Mouse (Mus musculus) C2C12 (cell line): ENCODE measurements around the gene Gm17387. TPM values are rescaled to one million over a fixed set of nuclear protein-coding genes. Genes with fewer than 3 reads are reported as not detected.

Source experiments
- H3K27me3 ChIP-seq: one replicate; pipeline ENCODE4 v1.6.1; 2011; ENCODE audit not compliant: control insufficient read depth, insufficient read depth, insufficient read length
- H3K36me3 ChIP-seq: one replicate; pipeline ENCODE4 v1.6.1; 2011; ENCODE audit not compliant: control insufficient read depth, insufficient read depth
- H3K4me3 ChIP-seq: one replicate; pipeline ENCODE4 v1.5.1; 2011; ENCODE audit warnings: mild to moderate bottlenecking, control low read depth; ENCODE audit not compliant: poor library complexity, insufficient read depth, severe bottlenecking
- H3K79me2 ChIP-seq: one replicate; pipeline ENCODE4 v1.6.1; 2011; ENCODE audit not compliant: control insufficient read depth, insufficient read depth
- H3K79me3 ChIP-seq: one replicate; pipeline ENCODE4 v1.6.1; 2011; ENCODE audit warnings: low read depth, control low read depth
- H3ac ChIP-seq: one replicate; pipeline ENCODE3; 2011; ENCODE audit warnings: low read depth; ENCODE audit not compliant: control insufficient read depth, insufficient read length
- CEBPB ChIP-seq: IDR thresholded peaks from one replicate; pipeline ENCODE4 v1.6.1; 2011; ENCODE audit warnings: low read depth, mild to moderate bottlenecking, control low read depth, moderate library complexity
- CTCF ChIP-seq: IDR thresholded peaks from one replicate; pipeline ENCODE4 v1.5.1; 2011; ENCODE audit not compliant: control insufficient read depth, insufficient read depth, insufficient read length
- FOSL1 ChIP-seq: IDR thresholded peaks from one replicate; pipeline ENCODE4 v1.8.0; 2011; ENCODE audit warnings: mild to moderate bottlenecking, low read length; ENCODE audit not compliant: poor library complexity, insufficient read depth, severe bottlenecking
- MAX ChIP-seq: IDR thresholded peaks from one replicate; pipeline ENCODE4 v1.6.1; 2011; ENCODE audit warnings: mild to moderate bottlenecking, control low read depth
- MYOD1 ChIP-seq: IDR thresholded peaks from one replicate; pipeline ENCODE4 v1.6.1; 2011; ENCODE audit warnings: low read depth; ENCODE audit not compliant: control insufficient read depth, insufficient read length
- MYOG ChIP-seq: IDR thresholded peaks from one replicate; pipeline ENCODE4 v1.6.1; 2011; ENCODE audit not compliant: control insufficient read depth, insufficient read length; ENCODE audit errors: extremely low read depth
- USF1 ChIP-seq: IDR thresholded peaks from one replicate; pipeline ENCODE4 v1.6.1; 2011; ENCODE audit warnings: low read depth, mild to moderate bottlenecking, control low read depth, moderate library complexity
- polyA plus RNA-seq: library from polyadenylated mRNA; unstranded; fragments of >200 nt; fragmentation: generic; extraction: Trizol; gene quantifications from one replicate; pipeline ENCODE4 v1.2.1, GENCODE M21; 2012; ENCODE audit warnings: missing spikeins

Gene Gm17387
- polyA plus RNA-seq, 1 experiment = not detected

- no peaks in the 10 kb centered on the region for H3K79me2 ChIP-seq
- no peaks in the 10 kb centered on the region for H3K79me3 ChIP-seq
- H3K27me3 ChIP-seq = no peaks in the 10 kb centered on the region
- no peak overlapping the region for H3K4me3 ChIP-seq
- TF ChIP-seq MAX (no peak), USF1 (no peak), CEBPB (no peak), CTCF (no peak), MYOD1 (no peak), FOSL1 (no peak), MYOG (no peak)
- H3K36me3 ChIP-seq = no peaks in the 10 kb centered on the region
- no peak overlapping the region for H3ac ChIP-seq
Measured at GRCm38 (mm10) chr7:141021489-141022449, 7.2 kb upstream of the Gm17387 start.

GRCm38 (mm10) chr7:141024865-141025838, 3.8 kb upstream of the Gm17387 start:
- Histone ChIP-seq H3K27me3 (no peaks in the 10 kb centered on the region), H3K79me2 (no peaks in the 10 kb centered on the region), H3ac (no peak overlapping the region), H3K79me3 (no peaks in the 10 kb centered on the region), H3K4me3 (no peak overlapping the region), H3K36me3 (no peaks in the 10 kb centered on the region)
- TF ChIP-seq CEBPB (no peak), USF1 (no peak), CTCF (no peak), MYOD1 (no peak), MAX (no peak), MYOG (no peak), FOSL1 (no peak)

- H3K79me3 ChIP-seq = no peaks in the 10 kb centered on the region
- TF ChIP-seq CTCF (no peak), CEBPB (no peak), USF1 (no peak), MYOG (no peak), FOSL1 (no peak), MAX (no peak), MYOD1 (no peak)
- H3K4me3 ChIP-seq = no peak overlapping the region
- H3K79me2 ChIP-seq = no peaks in the 10 kb centered on the region
- no peak overlapping the region for H3ac ChIP-seq
- H3K36me3 ChIP-seq = no peaks in the 10 kb centered on the region
- H3K27me3 ChIP-seq = no peaks in the 10 kb centered on the region
Measured at GRCm38 (mm10) chr7:141026097-141026739, 2.7 kb upstream of the Gm17387 start.

- H3K4me3 ChIP-seq = no peak overlapping the region
- H3ac ChIP-seq = no peak overlapping the region
- H3K27me3 ChIP-seq = no peaks in the 10 kb centered on the region
- H3K79me3 ChIP-seq = no peaks in the 10 kb centered on the region
- H3K79me2 ChIP-seq = no peaks in the 10 kb centered on the region
- H3K36me3 ChIP-seq = no peaks in the 10 kb centered on the region
- TF ChIP-seq FOSL1 = no peak
- no peak for TF ChIP-seq MYOG
- TF ChIP-seq CTCF = no peak
- no peak for TF ChIP-seq USF1
- TF ChIP-seq CEBPB = no peak
- TF ChIP-seq MAX = no peak
- TF ChIP-seq MYOD1 = no peak
Measured at GRCm38 (mm10) chr7:141026740-141027098, 2.2 kb upstream of the Gm17387 start.

GRCm38 (mm10) chr7:141030390-141030789, 1.5 kb downstream of the Gm17387 start:
- Histone ChIP-seq H3ac (no peak overlapping the region), H3K4me3 (no peak overlapping the region), H3K79me3 (no peaks in the 10 kb centered on the region), H3K79me2 (no peaks in the 10 kb centered on the region), H3K36me3 (no peaks in the 10 kb centered on the region), H3K27me3 (no peaks in the 10 kb centered on the region)
- TF ChIP-seq CEBPB (no peak), MAX (no peak), FOSL1 (no peak), MYOD1 (no peak), CTCF (no peak), USF1 (no peak), MYOG (no peak)
